Mouse (Mus musculus) left cerebral cortex, postnatal 4 days (tissue): ENCODE measurements around the gene Lrrfip2. TPM values are rescaled to one million over a fixed set of nuclear protein-coding genes. Genes with fewer than 3 reads are reported as not detected.

Experiments
- DNase-seq: peaks from one replicate; pipeline ENCODE4 v3.0.0-alpha.2; 2022
- intact Hi-C: fragments of 180-260 bp; cut with DNase I; formaldehyde crosslinking; loops from one replicate; pipeline ENCODE4 v1.15.1; 2025
- total RNA-seq, 2 experiments: library from RNA; stranded (reverse); gene quantifications; 2 replicates each; pipeline ENCODE4 v1.2.3; 2021

The Lrrfip2 gene
- total RNA-seq, 2 experiments from 2014 or later: 37.9 to 45.8 TPM

- DNase-seq: no peak
- intact Hi-C loops: no loop called here
These were observed 155.0 kb downstream of the Lrrfip2 start for GRCm38 (mm10) chr9:111272356-111272755.

GRCm38 (mm10) chr9:111272996-111273785 lies 155.8 kb downstream of the Lrrfip2 start:
- intact Hi-C loops: no loop called here

GRCm38 (mm10) chr9:111273958-111274357 lies 156.6 kb downstream of the Lrrfip2 start:
- no peak for DNase-seq
- intact Hi-C loops: no loop called here

More at GRCm38 (mm10) chr9:111272996-111273785, 155.8 kb downstream of the Lrrfip2 start:
- DNase-seq: no peak

GRCm38 (mm10) chr9:111275156-111275555 lies 157.8 kb downstream of the Lrrfip2 start:
- intact Hi-C loops: no loop called here

More at GRCm38 (mm10) chr9:111275156-111275555, 157.8 kb downstream of the Lrrfip2 start:
- DNase-seq: no peak

Other genes starting within 250 kb of the Lrrfip2 start
- 1 to 10 TPM; 4.4 to 5.9 TPM for gene Als2cl, start 237.7 kb upstream of the Lrrfip2 start, total RNA-seq
- 1 to 10 TPM; 2.8 to 3.4 TPM for gene Tmie, start 237.5 kb upstream of the Lrrfip2 start, total RNA-seq
- gene Fam240a, start 200.7 kb upstream of the Lrrfip2 start, total RNA-seq: not detected
- gene Tdgf1, start 171.4 kb upstream of the Lrrfip2 start, total RNA-seq: under 1 TPM in 1 of 2 experiments, not detected in 1; 0.54 TPM
- under 1 TPM; 0.46 to 0.48 TPM for gene Lrrc2, start 166.0 kb upstream of the Lrrfip2 start, total RNA-seq
- gene Rtp3, start 127.0 kb upstream of the Lrrfip2 start, total RNA-seq: under 1 TPM; 0.28 to 0.48 TPM
- 1 to 10 TPM in 1 of 2 experiments, under 1 TPM in 1; 0.91 to 1.7 TPM for gene Ltf, start 98.3 kb upstream of the Lrrfip2 start, total RNA-seq
- gene Ccrl2, start 60.1 kb upstream of the Lrrfip2 start, total RNA-seq: under 1 TPM; 0.48 to 0.98 TPM
- gene Mlh1, start 154.2 kb downstream of the Lrrfip2 start, total RNA-seq: 10 to 100 TPM; 27.0 to 30.7 TPM
- gene Epm2aip1, start 154.3 kb downstream of the Lrrfip2 start, total RNA-seq: 10 to 100 TPM; 84.9 to 85.6 TPM
- gene Trank1, start 194.1 kb downstream of the Lrrfip2 start, total RNA-seq: 100 to 1,000 TPM; 128 to 152 TPM